Mouse (Mus musculus) myocyte (in vitro differentiated cells): ENCODE results near the gene Ppp1r10. TPM values are rescaled to one million over a fixed set of nuclear protein-coding genes. Genes with fewer than 3 reads are reported as not detected.

Experiments
- H3K27me3 ChIP-seq: one replicate; pipeline ENCODE4 v1.6.1; 2011; ENCODE audit not compliant: control insufficient read depth, insufficient read depth, insufficient read length
- H3K36me3 ChIP-seq: one replicate; pipeline ENCODE4 v1.6.1; 2011; ENCODE audit not compliant: control insufficient read depth, insufficient read depth
- H3K4me2 ChIP-seq: one replicate; pipeline ENCODE4 v1.6.1; 2011; ENCODE audit warnings: low read depth, control low read depth
- H3K4me3 ChIP-seq: one replicate; pipeline ENCODE4 v1.5.1; 2011; ENCODE audit warnings: mild to moderate bottlenecking, control low read depth, moderate library complexity
- H3K79me2 ChIP-seq: one replicate; pipeline ENCODE4 v1.6.1; 2011; ENCODE audit not compliant: control insufficient read depth, insufficient read depth
- H3ac ChIP-seq: one replicate; pipeline ENCODE4 v1.6.1; 2011; ENCODE audit not compliant: control insufficient read depth, insufficient read length
- CEBPB ChIP-seq: IDR thresholded peaks from 2 replicates; pipeline ENCODE4 v1.6.1; 2011; ENCODE audit warnings: mild to moderate bottlenecking, moderate library complexity; ENCODE audit not compliant: poor library complexity, insufficient read depth, severe bottlenecking
- E2F4 ChIP-seq: IDR thresholded peaks from one replicate; pipeline ENCODE4 v1.6.1; 2011; ENCODE audit warnings: mild to moderate bottlenecking, control low read depth, moderate library complexity; ENCODE audit not compliant: insufficient read depth
- MAX ChIP-seq: IDR thresholded peaks from one replicate; pipeline ENCODE4 v1.6.1; 2011; ENCODE audit warnings: low read depth, mild to moderate bottlenecking, control low read depth
- MYOD1 ChIP-seq, 3 experiments: IDR thresholded peaks; one replicate each; pipeline ENCODE4 v1.6.1; 2011; ENCODE audit warnings: control low read depth in 2 of 3, low read depth in 2 of 3, mild to moderate bottlenecking in 2 of 3, moderate library complexity in 1 of 3; ENCODE audit not compliant: insufficient read length in 2 of 3, control insufficient read depth in 1 of 3
- MYOG ChIP-seq, 3 experiments: IDR thresholded peaks; one replicate each; pipeline ENCODE4 v1.6.1; 2011; ENCODE audit warnings: control low read depth in 2 of 3, low read depth in 2 of 3, mild to moderate bottlenecking in 2 of 3; ENCODE audit not compliant: insufficient read length in 2 of 3, control insufficient read depth in 1 of 3, insufficient read depth in 1 of 3
- POLR2A ChIP-seq: IDR thresholded peaks from one replicate; pipeline ENCODE4 v1.6.1; 2011; ENCODE audit warnings: low read depth, mild to moderate bottlenecking, control low read depth, moderate library complexity; ENCODE audit not compliant: insufficient read length
- POLR2AphosphoS2 ChIP-seq: IDR thresholded peaks from one replicate; pipeline ENCODE4 v1.6.1; 2011; ENCODE audit warnings: low read depth, control low read depth; ENCODE audit not compliant: insufficient read length
- REST ChIP-seq: IDR thresholded peaks from one replicate; pipeline ENCODE4 v1.6.1; 2011; ENCODE audit warnings: mild to moderate bottlenecking, control low read depth, moderate library complexity; ENCODE audit not compliant: insufficient read depth, insufficient read length
- SRF ChIP-seq: IDR thresholded peaks from one replicate; pipeline ENCODE4 v1.6.1; 2011; ENCODE audit warnings: low read depth; ENCODE audit not compliant: control insufficient read depth, insufficient read length
- TCF12 ChIP-seq: IDR thresholded peaks from one replicate; pipeline ENCODE4 v1.6.1; 2011; ENCODE audit warnings: mild to moderate bottlenecking, control low read depth; ENCODE audit not compliant: poor library complexity, insufficient read depth, severe bottlenecking
- TCF3 ChIP-seq: IDR thresholded peaks from one replicate; pipeline ENCODE4 v1.6.1; 2011; ENCODE audit warnings: low read depth, control low read depth; ENCODE audit not compliant: insufficient read length
- USF1 ChIP-seq: IDR thresholded peaks from one replicate; pipeline ENCODE4 v1.6.1; 2011; ENCODE audit warnings: low read depth, mild to moderate bottlenecking, control low read depth, moderate library complexity
- polyA plus RNA-seq: library from polyadenylated mRNA; unstranded; fragments of >200 nt; fragmentation: generic; extraction: Trizol; gene quantifications from one replicate; pipeline ENCODE4 v1.2.1, GENCODE M21; 2012; ENCODE audit warnings: missing spikeins

Gene Ppp1r10
- polyA plus RNA-seq, 1 experiment: 32.9 TPM

GRCm38 (mm10) chr17:35963279-35963678 lies 47.0 kb downstream of the Ppp1r10 start:
- Histone ChIP-seq H3K79me2 (peaks cover 23% of the 10 kb centered on the region), H3K36me3 (peaks cover 33% of the 10 kb centered on the region), H3K4me2 (no peak overlapping the region), H3K27me3 (no peaks in the 10 kb centered on the region), H3ac (no peak overlapping the region), H3K4me3 (no peak overlapping the region)
- no peak for TF ChIP-seq USF1
- TF ChIP-seq SRF: no peak
- TF ChIP-seq MAX: no peak
- TF ChIP-seq POLR2AphosphoS2: no peak
- no peak for TF ChIP-seq REST
- no peak for TF ChIP-seq MYOD1 (IDR thresholded peaks at IDR 0.05; ENCODE audit: control insufficient read depth in 1 of 3, insufficient read length in 2 of 3, low read depth in 2 of 3)
- no peak for TF ChIP-seq TCF3
- no peak for TF ChIP-seq TCF12
- no peak for TF ChIP-seq POLR2A
- no peak for TF ChIP-seq CEBPB
- no peak for TF ChIP-seq E2F4
- no peak for TF ChIP-seq MYOG (IDR thresholded peaks at IDR 0.05; ENCODE audit: control insufficient read depth in 1 of 3, insufficient read depth in 1 of 3, insufficient read length in 2 of 3, low read depth in 2 of 3)

GRCm38 (mm10) chr17:35967621-35968020 lies 51.4 kb downstream of the Ppp1r10 start:
- Histone ChIP-seq H3K4me3 (no peak overlapping the region), H3K36me3 (peaks cover 9% of the 10 kb centered on the region), H3ac (no peak overlapping the region), H3K4me2 (no peak overlapping the region), H3K79me2 (peaks cover 33% of the 10 kb centered on the region), H3K27me3 (no peaks in the 10 kb centered on the region)
- TF ChIP-seq MYOD1 (IDR thresholded peaks at IDR 0.05; ENCODE audit: control insufficient read depth in 1 of 3, insufficient read length in 2 of 3, low read depth in 2 of 3) (no peak), SRF (no peak), USF1 (no peak), E2F4 (no peak), POLR2AphosphoS2 (no peak), REST (no peak), CEBPB (no peak), MAX (no peak), MYOG (IDR thresholded peaks at IDR 0.05; ENCODE audit: control insufficient read depth in 1 of 3, insufficient read depth in 1 of 3, insufficient read length in 2 of 3, low read depth in 2 of 3) (no peak), TCF3 (no peak), TCF12 (no peak), POLR2A (no peak)

- Histone ChIP-seq H3K27me3 (no peaks in the 10 kb centered on the region), H3K36me3 (peaks cover 5% of the 10 kb centered on the region), H3K4me2 (peak within 1 kb of the TSS; percentile 100), H3K79me2 (peaks cover 33% of the 10 kb centered on the region), H3ac (peak within 1 kb of the TSS; percentile 36), H3K4me3 (peak within 1 kb of the TSS; percentile 69)
- no peak for TF ChIP-seq TCF12
- no peak for TF ChIP-seq CEBPB
- no peak for TF ChIP-seq E2F4
- TF ChIP-seq MYOD1 (IDR thresholded peaks at IDR 0.05; ENCODE audit: control insufficient read depth in 1 of 3, insufficient read length in 2 of 3, low read depth in 2 of 3): peak in 1 of 3 experiments; percentile 57
- no peak for TF ChIP-seq REST
- TF ChIP-seq USF1: peak; percentile 73
- TF ChIP-seq POLR2AphosphoS2: peak; percentile 83
- peak; percentile 25 for TF ChIP-seq MAX
- TF ChIP-seq TCF3: no peak
- TF ChIP-seq SRF: peak; percentile 26
- peak; percentile 91 for TF ChIP-seq POLR2A
- TF ChIP-seq MYOG (IDR thresholded peaks at IDR 0.05; ENCODE audit: control insufficient read depth in 1 of 3, insufficient read depth in 1 of 3, insufficient read length in 2 of 3, low read depth in 2 of 3): peak in 1 of 3 experiments; percentile 25
Measured at GRCm38 (mm10) chr17:35969418-35970389, 53.5 kb downstream of the Ppp1r10 start, which contains the start of gene Abcf1. Gene Abcf1 (minus strand): TSS chr17:35969761.

- H3K79me2 ChIP-seq: peaks cover 33% of the 10 kb centered on the region
- H3K27me3 ChIP-seq: no peaks in the 10 kb centered on the region
- H3K4me3 ChIP-seq: no peak overlapping the region
- TF ChIP-seq MAX (no peak), SRF (no peak), REST (no peak), TCF3 (no peak), POLR2AphosphoS2 (no peak), CEBPB (no peak), POLR2A (no peak), USF1 (no peak), MYOD1 (IDR thresholded peaks at IDR 0.05; ENCODE audit: control insufficient read depth in 1 of 3, insufficient read length in 2 of 3, low read depth in 2 of 3) (no peak), TCF12 (no peak), MYOG (IDR thresholded peaks at IDR 0.05; ENCODE audit: control insufficient read depth in 1 of 3, insufficient read depth in 1 of 3, insufficient read length in 2 of 3, low read depth in 2 of 3) (no peak), E2F4 (no peak)
- no peak overlapping the region for H3K4me2 ChIP-seq
- no peaks in the 10 kb centered on the region for H3K36me3 ChIP-seq
- no peak overlapping the region for H3ac ChIP-seq
Measured at GRCm38 (mm10) chr17:35972131-35972530, 55.9 kb downstream of the Ppp1r10 start.
